Mouse (Mus musculus): ENCODE data around the gene Mcpt4. TPM values are rescaled to one million over a fixed set of nuclear protein-coding genes. Genes with fewer than 3 reads are reported as not detected.

Gene Mcpt4
- total and polyA plus RNA-seq, 3 experiments, result not detected

- no peak for DNase-seq (ENCODE audit: low read depth, low spot score)
- no peak overlapping the region for H3K9ac ChIP-seq (ENCODE audit: control insufficient read depth, low read depth, low read length, poor library complexity, severe bottlenecking)
- no peaks in the 10 kb centered on the region for H3K9me3 ChIP-seq (replicated peaks; ENCODE audit: insufficient read depth, low read length)
- H3K36me3 ChIP-seq (ENCODE audit: control insufficient read depth in 1 of 2, insufficient read depth in 2 of 2, low read length in 2 of 2), result no peaks in the 10 kb centered on the region
- H3K27me3 ChIP-seq (ENCODE audit: control insufficient read depth in 1 of 2, insufficient read depth in 2 of 2, low read length in 2 of 2), result peaks cover 6 to 17% of the 10 kb centered on the region in 2 experiments
- no peak overlapping the region for H3K27ac ChIP-seq (ENCODE audit: control insufficient read depth, low read depth, low read length)
- no peaks in the 10 kb centered on the region for H3K4me1 ChIP-seq (ENCODE audit: control insufficient read depth in 1 of 2, insufficient read depth in 2 of 2, low read length in 2 of 2)
- TF ChIP-seq POLR2AphosphoS2 (IDR thresholded peaks at IDR 0.05; ENCODE audit: low read length), result no peak
- no peak for TF ChIP-seq CTCF (IDR thresholded peaks at IDR 0.05 in 2 of 3, conservative IDR thresholded peaks at IDR 0.05 in 1 of 3; ENCODE audit: control insufficient read depth in 1 of 3, insufficient read depth in 1 of 3, low read depth in 2 of 3, low read length in 3 of 3, poor library complexity in 1 of 3, severe bottlenecking in 1 of 3)
- TF ChIP-seq ZMIZ1 (IDR thresholded peaks at IDR 0.05; ENCODE audit: low read depth, low read length), result no peak
- TF ChIP-seq EP300 (IDR thresholded peaks at IDR 0.05; ENCODE audit: low read depth in 1 of 2, low read length in 2 of 2), result no peak
- H3K4me3 ChIP-seq (ENCODE audit: control insufficient read depth in 1 of 2, insufficient read depth in 1 of 2, low read depth in 2 of 2, low read length in 2 of 2), result no peak overlapping the region
- H3K79me2 ChIP-seq (ENCODE audit: control insufficient read depth, insufficient read depth, low read length, poor library complexity), result no peaks in the 10 kb centered on the region
These were observed 24.6 kb upstream of the Mcpt4 start for GRCm38 (mm10) chr14:56086711-56087110.

DNA sequence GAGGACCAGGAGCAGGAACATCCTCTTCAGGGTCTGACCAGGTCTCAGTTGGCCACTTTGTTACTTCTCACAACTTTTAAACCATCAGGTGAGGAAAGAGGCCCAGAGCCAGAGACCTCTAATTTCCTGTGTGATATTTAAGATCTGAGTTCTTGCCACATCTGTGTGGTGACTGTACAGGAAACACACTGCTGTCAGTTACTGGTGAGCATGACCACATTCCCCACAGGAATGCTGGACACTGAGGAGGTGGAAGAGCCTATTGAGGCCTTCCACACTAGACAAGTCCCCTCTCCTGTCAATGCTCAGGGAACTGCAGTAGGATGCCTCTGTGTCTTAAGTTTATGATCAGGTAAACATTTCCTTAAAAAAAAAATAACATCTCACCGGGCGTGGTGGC is 23.1 kb upstream of the Mcpt4 start, which contains the start of gene Mcpt8:
Mcpt8 (minus strand) TSS at position 107 of the 400 bp plus-strand sequence.
- Histone ChIP-seq H3K79me2 (ENCODE audit: control insufficient read depth, insufficient read depth, low read length, poor library complexity) (no peaks in the 10 kb centered on the region), H3K36me3 (ENCODE audit: control insufficient read depth in 1 of 2, insufficient read depth in 2 of 2, low read length in 2 of 2) (no peaks in the 10 kb centered on the region), H3K9ac (ENCODE audit: control insufficient read depth, low read depth, low read length, poor library complexity, severe bottlenecking) (no peak within 1 kb of the TSS), H3K4me3 (ENCODE audit: control insufficient read depth in 1 of 2, insufficient read depth in 1 of 2, low read depth in 2 of 2, low read length in 2 of 2) (no peak within 1 kb of the TSS), H3K27ac (ENCODE audit: control insufficient read depth, low read depth, low read length) (no peak within 1 kb of the TSS), H3K9me3 (replicated peaks; ENCODE audit: insufficient read depth, low read length) (no peaks in the 10 kb centered on the region), H3K4me1 (ENCODE audit: control insufficient read depth in 1 of 2, insufficient read depth in 2 of 2, low read length in 2 of 2) (no peaks in the 10 kb centered on the region), H3K27me3 (ENCODE audit: control insufficient read depth in 1 of 2, insufficient read depth in 2 of 2, low read length in 2 of 2) (peaks cover 4 to 11% of the 10 kb centered on the region in 2 experiments)
- TF ChIP-seq KAT2A (conservative IDR thresholded peaks at IDR 0.05; ENCODE audit: low read depth, low read length), result no peak
- no peak for TF ChIP-seq MAZ (IDR thresholded peaks at IDR 0.05; ENCODE audit: low read depth, low read length)
- no peak for TF ChIP-seq TBP (IDR thresholded peaks at IDR 0.05; ENCODE audit: low read depth, low read length)
- no peak for TF ChIP-seq NELFE (IDR thresholded peaks at IDR 0.05; ENCODE audit: low read depth, low read length)
- DNase-seq (ENCODE audit: low read depth, low spot score), result no peak

DNA sequence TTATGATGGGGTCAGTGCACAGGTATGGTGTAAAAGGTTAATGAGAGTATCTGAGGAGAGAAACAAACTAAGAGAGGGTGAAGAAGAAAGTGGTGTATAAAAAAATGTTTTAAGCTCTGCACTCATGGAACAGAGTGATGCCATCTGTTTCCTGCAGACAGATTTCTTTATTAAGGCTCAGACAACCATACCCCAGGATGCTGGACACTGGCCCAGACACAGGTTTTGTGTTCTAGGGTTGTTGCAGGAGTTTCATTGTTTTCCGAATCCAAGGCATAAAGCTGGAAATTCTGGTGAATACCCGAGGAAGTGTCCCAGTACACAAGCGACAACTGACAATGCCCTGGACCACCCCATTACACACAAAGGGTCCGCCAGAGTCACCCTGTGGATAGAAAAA is 19.9 kb upstream of the Mcpt4 start:
- Histone ChIP-seq H3K27me3 (ENCODE audit: control insufficient read depth in 1 of 2, insufficient read depth in 2 of 2, low read length in 2 of 2) (peaks cover 2% of the 10 kb centered on the region in 2 experiments; a peak in 2 of 4 replicates), H3K36me3 (ENCODE audit: control insufficient read depth in 1 of 2, insufficient read depth in 2 of 2, low read length in 2 of 2) (no peaks in the 10 kb centered on the region), H3K4me1 (ENCODE audit: control insufficient read depth in 1 of 2, insufficient read depth in 2 of 2, low read length in 2 of 2) (no peaks in the 10 kb centered on the region), H3K4me3 (ENCODE audit: control insufficient read depth in 1 of 2, insufficient read depth in 1 of 2, low read depth in 2 of 2, low read length in 2 of 2) (no peak overlapping the region), H3K27ac (ENCODE audit: control insufficient read depth, low read depth, low read length) (no peak overlapping the region), H3K9ac (ENCODE audit: control insufficient read depth, low read depth, low read length, poor library complexity, severe bottlenecking) (no peak overlapping the region), H3K9me3 (replicated peaks; ENCODE audit: insufficient read depth, low read length) (no peaks in the 10 kb centered on the region), H3K79me2 (ENCODE audit: control insufficient read depth, insufficient read depth, low read length, poor library complexity) (no peaks in the 10 kb centered on the region)
- no peak for DNase-seq (ENCODE audit: low read depth, low spot score)
- TF ChIP-seq CHD1 (IDR thresholded peaks at IDR 0.05; ENCODE audit: low read depth, low read length), result no peak
- TF ChIP-seq RCOR1 (IDR thresholded peaks at IDR 0.05; ENCODE audit: low read depth, low read length), result no peak
- no peak for TF ChIP-seq MAX (IDR thresholded peaks at IDR 0.05; ENCODE audit: low read length)
- no peak for TF ChIP-seq MYC (IDR thresholded peaks at IDR 0.05; ENCODE audit: low read depth, low read length)

All from MEL (cell line).